Mouse (Mus musculus): ENCODE measurements at regions not wholly inside any gene's neighbourhood (a gene's known extent, or its start where the extent isn't known, plus 50 kb on each side); places are given as distances from the start of the nearest gene placed in this dataset.

- no peak for TF ChIP-seq CTCF (IDR thresholded peaks at IDR 0.05; ENCODE audit: low read depth)
- no peak for TF ChIP-seq EP300 (optimal IDR thresholded peaks at IDR 0.05)
Measured at GRCm38 (mm10) chr2:51038685-51039084, 110.2 kb downstream of the Rnd3 start.
